Mouse (Mus musculus): ENCODE data around the gene Lrwd1. TPM values are rescaled to one million over a fixed set of nuclear protein-coding genes. Genes with fewer than 3 reads are reported as not detected.
"Not testable (repeated sequence)": the region's sequence is repeated elsewhere in the genome, so short reads cannot be mapped to it uniquely, and the experiment has no call there.

The Lrwd1 gene
- total RNA-seq (2022), result 1 to 10 TPM; 5.4 to 6.9 (median 6.0) TPM

GRCm38 (mm10) chr5:136135571-136136291, at the start of gene Lrwd1, which contains the start of gene Alkbh4:
Lrwd1 (minus strand) TSS chr5:136136074.
Alkbh4 (plus strand) TSS chr5:136136146.
- peak; percentile 96 for DNase-seq (ENCODE audit: low spot score)

GRCm38 (mm10) chr5:136183766-136184165, 47.9 kb upstream of the Lrwd1 start:
- no peak for DNase-seq (ENCODE audit: low spot score)

- DNase-seq (ENCODE audit: low spot score), result no peak
Observed at GRCm38 (mm10) chr5:136182830-136183229, 47.0 kb upstream of the Lrwd1 start.

GRCm38 (mm10) chr5:136182049-136182448, 46.2 kb upstream of the Lrwd1 start:
- DNase-seq (ENCODE audit: low spot score), result no peak

GRCm38 (mm10) chr5:136181197-136181596, 45.3 kb upstream of the Lrwd1 start:
- no peak for DNase-seq (ENCODE audit: low spot score)

GRCm38 (mm10) chr5:136179594-136179993, 43.7 kb upstream of the Lrwd1 start:
- no peak for DNase-seq (ENCODE audit: low spot score)

- DNase-seq (ENCODE audit: low spot score), result no peak
Observed at GRCm38 (mm10) chr5:136173606-136174463, 38.0 kb upstream of the Lrwd1 start.

- no peak for DNase-seq (ENCODE audit: low spot score)
Observed at GRCm38 (mm10) chr5:136172939-136173338, 37.1 kb upstream of the Lrwd1 start.

GRCm38 (mm10) chr5:136171363-136172341, 35.8 kb upstream of the Lrwd1 start:
- DNase-seq (ENCODE audit: low spot score), result no peak

GRCm38 (mm10) chr5:136170512-136171362, 34.9 kb upstream of the Lrwd1 start, which contains the start of gene Orai2:
Orai2 (minus strand) TSS chr5:136170713.
- peak; percentile 70 for DNase-seq (ENCODE audit: low spot score)

- DNase-seq (ENCODE audit: low spot score), result no peak
Observed at GRCm38 (mm10) chr5:136169626-136170511, 34.0 kb upstream of the Lrwd1 start.

- DNase-seq (ENCODE audit: low spot score), result no peak
Observed at GRCm38 (mm10) chr5:136168071-136168470, 32.2 kb upstream of the Lrwd1 start.

- DNase-seq (ENCODE audit: low spot score), result no peak
Observed at GRCm38 (mm10) chr5:136167296-136167695, 31.4 kb upstream of the Lrwd1 start.

GRCm38 (mm10) chr5:136165246-136165645, 29.4 kb upstream of the Lrwd1 start:
- no peak for DNase-seq (ENCODE audit: low spot score)

- DNase-seq (ENCODE audit: low spot score), result no peak
Observed at GRCm38 (mm10) chr5:136163807-136164474, 28.1 kb upstream of the Lrwd1 start.

- DNase-seq (ENCODE audit: low spot score), result peak; percentile 70
Observed at GRCm38 (mm10) chr5:136160084-136160483, 24.2 kb upstream of the Lrwd1 start.

- peak; percentile 40 for DNase-seq (ENCODE audit: low spot score)
Observed at GRCm38 (mm10) chr5:136155399-136155798, 19.5 kb upstream of the Lrwd1 start.

- DNase-seq (ENCODE audit: low spot score), result peak; percentile 32
Observed at GRCm38 (mm10) chr5:136152365-136152764, 16.5 kb upstream of the Lrwd1 start.

- DNase-seq (ENCODE audit: low spot score), result not testable (repeated sequence)
Observed at GRCm38 (mm10) chr5:136149134-136149576, 13.3 kb upstream of the Lrwd1 start.

Measured in heart, adult 8-10 months (tissue).